Mouse (Mus musculus): ENCODE data around the gene Ptgdr2. TPM values are rescaled to one million over a fixed set of nuclear protein-coding genes. Genes with fewer than 3 reads are reported as not detected.

Ptgdr2 gene
- polyA plus RNA-seq, 1 experiment from 2014 or later = not detected

GRCm38 (mm10) chr19:10909087-10909721 is 27.8 kb upstream of the Ptgdr2 start:
- WGBS (ENCODE audit: insufficient replicate concordance) = 71% methylated on average over 6 of the region's 6 CpGs
- H3K4me3 ChIP-seq (ENCODE audit: low read depth, low read length) = no peak overlapping the region
- no peak overlapping the region for H3K9ac ChIP-seq (replicated peaks)
- H3K36me3 ChIP-seq (replicated peaks; ENCODE audit: insufficient read depth, low read length) = peaks cover 19% of the 10 kb centered on the region
- H3K4me2 ChIP-seq (ENCODE audit: low read depth, low read length) = no peak overlapping the region
- TF ChIP-seq EP300 (IDR thresholded peaks at IDR 0.05; ENCODE audit: low read depth) (no peak), CTCF (IDR thresholded peaks at IDR 0.05; ENCODE audit: low read depth) (no peak)
- H3K27ac ChIP-seq (ENCODE audit: low read depth) = no peak overlapping the region
- no peaks in the 10 kb centered on the region; the same call in 1 of the 2 replicates for H3K4me1 ChIP-seq (ENCODE audit: insufficient read depth)
- H3K27me3 ChIP-seq (ENCODE audit: insufficient read depth, low read length) = no peaks in the 10 kb centered on the region
- ATAC-seq (no peak), DNase-seq (no peak)
- no peaks in the 10 kb centered on the region for H3K9me3 ChIP-seq (ENCODE audit: low read length)

GRCm38 (mm10) chr19:10914291-10914690 is 22.7 kb upstream of the Ptgdr2 start:
- 28% methylated on average over 7 of the region's 7 CpGs for WGBS (ENCODE audit: insufficient replicate concordance)
- TF ChIP-seq CTCF (IDR thresholded peaks at IDR 0.05; ENCODE audit: low read depth) = no peak
- TF ChIP-seq EP300 (IDR thresholded peaks at IDR 0.05; ENCODE audit: low read depth) = no peak
- no peak overlapping the region for H3K9ac ChIP-seq (replicated peaks)
- H3K4me3 ChIP-seq (ENCODE audit: low read depth, low read length) = no peak overlapping the region
- H3K4me2 ChIP-seq (ENCODE audit: low read depth, low read length) = no peak overlapping the region
- ATAC-seq (no peak), DNase-seq (no peak)
- H3K4me1 ChIP-seq (ENCODE audit: insufficient read depth) = no peaks in the 10 kb centered on the region
- no peaks in the 10 kb centered on the region for H3K9me3 ChIP-seq (ENCODE audit: low read length)
- no peaks in the 10 kb centered on the region for H3K27me3 ChIP-seq (ENCODE audit: insufficient read depth, low read length)
- H3K36me3 ChIP-seq (replicated peaks; ENCODE audit: insufficient read depth, low read length) = no peaks in the 10 kb centered on the region
- H3K27ac ChIP-seq (ENCODE audit: low read depth) = no peak overlapping the region

GRCm38 (mm10) chr19:10914870-10915269 is 22.1 kb upstream of the Ptgdr2 start:
- H3K27ac ChIP-seq (ENCODE audit: low read depth) = no peak overlapping the region
- TF ChIP-seq CTCF (IDR thresholded peaks at IDR 0.05; ENCODE audit: low read depth) = no peak
- no peak for TF ChIP-seq EP300 (IDR thresholded peaks at IDR 0.05; ENCODE audit: low read depth)
- 38% methylated on average over 2 of the region's 2 CpGs for WGBS (ENCODE audit: insufficient replicate concordance)
- no peak for ATAC-seq
- no peak overlapping the region for H3K9ac ChIP-seq (replicated peaks)
- no peaks in the 10 kb centered on the region for H3K9me3 ChIP-seq (ENCODE audit: low read length)
- H3K4me1 ChIP-seq (ENCODE audit: insufficient read depth) = no peaks in the 10 kb centered on the region
- DNase-seq = no peak
- no peaks in the 10 kb centered on the region for H3K27me3 ChIP-seq (ENCODE audit: insufficient read depth, low read length)
- no peaks in the 10 kb centered on the region for H3K36me3 ChIP-seq (replicated peaks; ENCODE audit: insufficient read depth, low read length)
- no peak overlapping the region for H3K4me3 ChIP-seq (ENCODE audit: low read depth, low read length)
- no peak overlapping the region for H3K4me2 ChIP-seq (ENCODE audit: low read depth, low read length)

- 48% methylated on average over 5 of the region's 5 CpGs for WGBS (ENCODE audit: insufficient replicate concordance)
- Histone ChIP-seq H3K9ac (replicated peaks) (no peak overlapping the region), H3K27ac (ENCODE audit: low read depth) (no peak overlapping the region), H3K4me1 (ENCODE audit: insufficient read depth) (no peaks in the 10 kb centered on the region), H3K4me2 (ENCODE audit: low read depth, low read length) (no peak overlapping the region), H3K9me3 (ENCODE audit: low read length) (no peaks in the 10 kb centered on the region), H3K27me3 (ENCODE audit: insufficient read depth, low read length) (no peaks in the 10 kb centered on the region), H3K36me3 (replicated peaks; ENCODE audit: insufficient read depth, low read length) (no peaks in the 10 kb centered on the region), H3K4me3 (ENCODE audit: low read depth, low read length) (no peak overlapping the region)
- no peak for DNase-seq
- TF ChIP-seq EP300 (IDR thresholded peaks at IDR 0.05; ENCODE audit: low read depth) (no peak), CTCF (IDR thresholded peaks at IDR 0.05; ENCODE audit: low read depth) (no peak)
- no peak for ATAC-seq
Measured at GRCm38 (mm10) chr19:10916506-10916905, 20.5 kb upstream of the Ptgdr2 start.

- H3K9me3 ChIP-seq (ENCODE audit: low read length) = no peaks in the 10 kb centered on the region
- no peak overlapping the region for H3K4me3 ChIP-seq (ENCODE audit: low read depth, low read length)
- H3K9ac ChIP-seq (replicated peaks) = no peak overlapping the region
- no peak overlapping the region for H3K4me2 ChIP-seq (ENCODE audit: low read depth, low read length)
- ATAC-seq (no peak), DNase-seq (no peak)
- no peak overlapping the region for H3K27ac ChIP-seq (ENCODE audit: low read depth)
- no peaks in the 10 kb centered on the region for H3K27me3 ChIP-seq (ENCODE audit: insufficient read depth, low read length)
- H3K4me1 ChIP-seq (ENCODE audit: insufficient read depth) = no peaks in the 10 kb centered on the region
- no peaks in the 10 kb centered on the region for H3K36me3 ChIP-seq (replicated peaks; ENCODE audit: insufficient read depth, low read length)
- TF ChIP-seq EP300 (IDR thresholded peaks at IDR 0.05; ENCODE audit: low read depth) (no peak), CTCF (IDR thresholded peaks at IDR 0.05; ENCODE audit: low read depth) (no peak)
- 78% methylated on average over 10 of the region's 10 CpGs for WGBS (ENCODE audit: insufficient replicate concordance)
Measured at GRCm38 (mm10) chr19:10918321-10918991, 18.5 kb upstream of the Ptgdr2 start.

GRCm38 (mm10) chr19:10920532-10920931 is 16.4 kb upstream of the Ptgdr2 start, which contains the start of gene Zp1:
Gene Zp1 (minus strand): TSS chr19:10920632.
- no peak for DNase-seq
- no peak for ATAC-seq
- H3K36me3 ChIP-seq (replicated peaks; ENCODE audit: insufficient read depth, low read length) = no peaks in the 10 kb centered on the region
- WGBS (ENCODE audit: insufficient replicate concordance) = 61% methylated on average over 2 of the region's 2 CpGs
- no peaks in the 10 kb centered on the region for H3K27me3 ChIP-seq (ENCODE audit: insufficient read depth, low read length)
- H3K9me3 ChIP-seq (ENCODE audit: low read length) = no peaks in the 10 kb centered on the region
- H3K9ac ChIP-seq (replicated peaks) = no peak within 1 kb of the TSS
- no peak within 1 kb of the TSS for H3K4me2 ChIP-seq (ENCODE audit: low read depth, low read length)
- no peak within 1 kb of the TSS for H3K4me3 ChIP-seq (ENCODE audit: low read depth, low read length)
- no peaks in the 10 kb centered on the region for H3K4me1 ChIP-seq (ENCODE audit: insufficient read depth)
- no peak within 1 kb of the TSS for H3K27ac ChIP-seq (ENCODE audit: low read depth)
- TF ChIP-seq EP300 (IDR thresholded peaks at IDR 0.05; ENCODE audit: low read depth) (no peak), CTCF (IDR thresholded peaks at IDR 0.05; ENCODE audit: low read depth) (no peak)

All from liver, postnatal 0 days (tissue).